Mouse (Mus musculus) erythroblast, embryonic 14.5 days (primary cell): ENCODE results near the gene Ifrd2.

Experiments
- GATA1 ChIP-seq: IDR thresholded peaks from 2 replicates; pipeline ENCODE4 v1.6.1; 2012; ENCODE audit warnings: low read length, inconsistent platforms, mixed read lengths
- TAL1 ChIP-seq: IDR thresholded peaks from 3 replicates; pipeline ENCODE4 v1.6.1; 2012; ENCODE audit warnings: low read length, inconsistent platforms, mixed read lengths

- TF ChIP-seq GATA1 = no peak
- no peak for TF ChIP-seq TAL1
Observed at GRCm38 (mm10) chr9:107640257-107640772, 52.9 kb downstream of the Ifrd2 start.
